Mouse (Mus musculus) neural tube, embryonic 11.5 days (tissue): Measurements from ENCODE around the gene Tbx20. TPM values are rescaled to one million over a fixed set of nuclear protein-coding genes. Genes with fewer than 3 reads are reported as not detected.

ENCODE experiments used
- ATAC-seq: fragments of 200-750 bp; cut with Nextera tagmentation; 2 replicates; pipeline ENCODE4 v1.8.0; 2017; ENCODE audit warnings: moderate number of reproducible peaks, mild to moderate bottlenecking, moderate TSS enrichment, moderate library complexity; ENCODE audit not compliant: insufficient read depth, low FRiP score, low TSS enrichment
- DNase-seq: peaks from one replicate; pipeline ENCODE4 v3.0.0-alpha.2; 2015; ENCODE audit warnings: low spot score
- H3K27ac ChIP-seq: fragments of 300-500 bp; sonication (generic); 2 replicates; pipeline ENCODE4 v1.5.1; 2014; ENCODE audit warnings: low read depth, mild to moderate bottlenecking, low read length
- H3K27me3 ChIP-seq: fragments of 300-500 bp; sonication (generic); 2 replicates; pipeline ENCODE4 v1.6.1; 2014; ENCODE audit warnings: mild to moderate bottlenecking, low read length, mixed read lengths; ENCODE audit not compliant: control insufficient read depth, insufficient read depth
- H3K36me3 ChIP-seq: fragments of 300-500 bp; sonication (generic); 2 replicates; pipeline ENCODE4 v1.6.1; 2014; ENCODE audit warnings: mild to moderate bottlenecking, low read length, moderate library complexity, mixed read lengths; ENCODE audit not compliant: control insufficient read depth, insufficient read depth
- H3K4me1 ChIP-seq: fragments of 300-500 bp; sonication (generic); 2 replicates; pipeline ENCODE4 v1.6.1; 2014; ENCODE audit warnings: low read length, mixed read lengths; ENCODE audit not compliant: control insufficient read depth, insufficient read depth
- H3K4me2 ChIP-seq: fragments of 300-500 bp; sonication (generic); 2 replicates; pipeline ENCODE4 v1.6.1; 2014; ENCODE audit warnings: low read depth, mild to moderate bottlenecking, moderate library complexity
- H3K4me3 ChIP-seq: fragments of 300-500 bp; sonication (generic); 2 replicates; pipeline ENCODE4 v1.5.1; 2014; ENCODE audit warnings: low read depth, low read length
- H3K9ac ChIP-seq: fragments of 300-500 bp; sonication (generic); 2 replicates; pipeline ENCODE4 v1.6.1; 2014; ENCODE audit warnings: mild to moderate bottlenecking, low read length
- H3K9me3 ChIP-seq: fragments of 300-500 bp; sonication (generic); 2 replicates; pipeline ENCODE4 v1.6.1; 2016; ENCODE audit warnings: low read length; ENCODE audit not compliant: control insufficient read depth
- WGBS: fragments of 180-500 bp; shearing (Covaris S2); extraction: QIAGEN DNeasy Blood & Tissue Kit; methylation state at CpG from one replicate; pipeline ENCODE4 v1.1.7; 2014; 5-methylcytosine and 5-hydroxymethylcytosine counted together
- polyA plus RNA-seq: library from polyadenylated mRNA; unstranded; fragments of >200 nt; fragmentation: Nextera tagmentation; extraction: Ambion mirVana; gene quantifications from 2 replicates; pipeline ENCODE4 v1.2.1, GENCODE M21; 2014

Gene Tbx20
- polyA plus RNA-seq, 1 experiment from 2014 or later, result 0.29 TPM

- H3K27me3 ChIP-seq, result 0 out of 2 replicates have a peak, but pooled peaks cover 4% of the 10 kb centered on the region
- no peak; the same call in 1 of the 2 replicates for ATAC-seq
- no peaks in the 10 kb centered on the region for H3K4me1 ChIP-seq
- no peaks in the 10 kb centered on the region; the same call in 1 of the 2 replicates for H3K9me3 ChIP-seq
- no peak overlapping the region for H3K4me2 ChIP-seq
- no peak for DNase-seq
- H3K4me3 ChIP-seq, result no peak overlapping the region
- H3K36me3 ChIP-seq, result no peaks in the 10 kb centered on the region
- H3K27ac ChIP-seq, result no peak overlapping the region
- H3K9ac ChIP-seq, result no peak overlapping the region
These were observed 72.9 kb downstream of the Tbx20 start for GRCm38 (mm10) chr9:24701246-24701645.

DNA sequence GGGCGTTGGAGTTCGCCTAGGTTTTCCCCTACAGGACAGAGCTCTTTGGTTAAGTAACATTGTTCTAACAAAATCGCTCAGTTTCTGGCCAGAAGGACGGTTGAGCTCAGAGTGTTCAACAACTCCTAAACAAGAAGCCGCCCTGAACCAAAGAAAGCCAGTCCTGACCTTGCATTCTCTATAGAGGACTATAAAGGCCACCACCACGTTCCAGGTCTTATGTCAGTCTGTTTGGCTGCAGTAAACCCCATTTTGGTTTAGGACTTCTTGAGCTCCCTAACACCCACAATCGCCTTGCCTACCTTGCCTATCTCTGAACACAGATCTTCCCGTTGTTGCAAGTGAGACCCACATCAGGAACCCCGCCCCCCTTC, 77.7 kb downstream of the Tbx20 start:
- H3K9me3 ChIP-seq, result no peaks in the 10 kb centered on the region; the same call in 1 of the 2 replicates
- DNase-seq (no peak), ATAC-seq (no peak)
- H3K4me2 ChIP-seq, result peak overlapping the region; percentile 92
- H3K27me3 ChIP-seq, result 0 out of 2 replicates have a peak, but pooled peaks cover 10% of the 10 kb centered on the region
- 12% methylated on average over 9 of the region's 9 CpGs for WGBS
- H3K9ac ChIP-seq, result no peak overlapping the region; the same call in 1 of the 2 replicates
- no peaks in the 10 kb centered on the region for H3K4me1 ChIP-seq
- H3K36me3 ChIP-seq, result no peaks in the 10 kb centered on the region
- no peak overlapping the region for H3K27ac ChIP-seq
- peak overlapping the region; percentile 41 for H3K4me3 ChIP-seq

- WGBS, result under 1% methylated on average over 45 of the region's 45 CpGs
- Histone ChIP-seq H3K4me2 (peak within 1 kb of the TSS; percentile 92), H3K27ac (no peak within 1 kb of the TSS), H3K36me3 (no peaks in the 10 kb centered on the region), H3K4me3 (peak within 1 kb of the TSS; percentile 41), H3K27me3 (0 out of 2 replicates have a peak, but pooled peaks cover 10% of the 10 kb centered on the region), H3K4me1 (no peaks in the 10 kb centered on the region), H3K9ac (peak within 1 kb of the TSS; percentile 41), H3K9me3 (no peaks in the 10 kb centered on the region; the same call in 1 of the 2 replicates)
- DNase-seq, result peak; percentile 76
- peak; percentile 94 for ATAC-seq
These were observed 78.3 kb downstream of the Tbx20 start, which contains the start of gene Dpy19l2 for GRCm38 (mm10) chr9:24695700-24696404. Gene Dpy19l2, minus strand, starts transcription at chr9:24696293.

Other genes starting within 250 kb of the Tbx20 start
- not detected in 2 replicates for gene Cypt4, start 149.1 kb downstream of the Tbx20 start, polyA plus RNA-seq
- gene Dpy19l2, start 78.0 kb downstream of the Tbx20 start, polyA plus RNA-seq, result 0.17 and 0.27 TPM in 2 replicates